Mouse (Mus musculus) small intestine, adult 2 months (tissue): ENCODE results near the gene Il17re.

Experiments used
- CTCF ChIP-seq: fragments of 200-500 bp; IDR thresholded peaks from 2 replicates; pipeline ENCODE4 v1.5.1; 2012; ENCODE audit warnings: low read depth, mild to moderate bottlenecking, control low read depth, inconsistent platforms, low read length, moderate library complexity, mixed read lengths; ENCODE audit not compliant: insufficient replicate concordance, insufficient read length; ENCODE audit errors: extremely low read depth
- POLR2A ChIP-seq: fragments of 200-500 bp; IDR thresholded peaks from 2 replicates; pipeline ENCODE4 v1.6.1; 2012; ENCODE audit warnings: low read depth, mild to moderate bottlenecking, control low read depth, inconsistent platforms, low read length, moderate library complexity

GRCm38 (mm10) chr6:113419199-113419587, 39.1 kb upstream of the Il17re start, which contains the start of gene Rpusd3:
- TF ChIP-seq CTCF, result no peak
- peak; percentile 51; the same call in 1 of the 2 replicates for TF ChIP-seq POLR2A
